Mouse (Mus musculus) lung, embryonic 16.5 days (tissue): ENCODE data around the gene Olfm2. TPM values are rescaled to one million over a fixed set of nuclear protein-coding genes. Genes with fewer than 3 reads are reported as not detected.
"Not testable (repeated sequence)": the region's sequence is repeated elsewhere in the genome, so short reads cannot be mapped to it uniquely, and the experiment has no call there.

Experiments
- ATAC-seq: fragments of 200-750 bp; cut with Nextera tagmentation; 2 replicates; pipeline ENCODE4 v1.8.0; 2017; ENCODE audit warnings: low read depth, mild to moderate bottlenecking, moderate library complexity
- H3K27ac ChIP-seq: fragments of 300-500 bp; sonication (generic); 2 replicates; pipeline ENCODE4 v1.5.1; 2014; ENCODE audit warnings: mild to moderate bottlenecking, control low read depth, low read length
- H3K27me3 ChIP-seq: fragments of 300-500 bp; sonication (generic); 2 replicates; pipeline ENCODE4 v1.6.1; 2014; ENCODE audit warnings: low read depth, low read length, mixed read lengths; ENCODE audit not compliant: control insufficient read depth, insufficient read depth
- H3K36me3 ChIP-seq: fragments of 300-500 bp; sonication (generic); 2 replicates; pipeline ENCODE4 v1.6.1; 2014; ENCODE audit warnings: low read length; ENCODE audit not compliant: control insufficient read depth, insufficient read depth
- H3K4me1 ChIP-seq: fragments of 300-500 bp; sonication (generic); replicated peaks from 2 replicates; pipeline ENCODE4 v1.6.1; 2014; ENCODE audit warnings: low read length, mixed read lengths; ENCODE audit not compliant: control insufficient read depth, insufficient read depth
- H3K4me2 ChIP-seq: fragments of 300-500 bp; sonication (generic); 2 replicates; pipeline ENCODE4 v1.6.1; 2014; ENCODE audit warnings: low read depth, low read length, control low read depth
- H3K4me3 ChIP-seq: fragments of 300-500 bp; sonication (generic); 2 replicates; pipeline ENCODE4 v1.5.1; 2014; ENCODE audit warnings: mild to moderate bottlenecking, low read length, control low read depth
- H3K9ac ChIP-seq: fragments of 300-500 bp; sonication (generic); 2 replicates; pipeline ENCODE4 v1.6.1; 2014; ENCODE audit warnings: low read length, control low read depth
- H3K9me3 ChIP-seq: fragments of 300-500 bp; sonication (generic); 2 replicates; pipeline ENCODE4 v1.6.1; 2016; ENCODE audit warnings: low read length; ENCODE audit not compliant: control insufficient read depth
- WGBS: fragments of 180-500 bp; shearing (Covaris S2); extraction: QIAGEN DNeasy Blood & Tissue Kit; methylation state at CpG from one replicate; pipeline ENCODE4 v1.1.7; 2014; 5-methylcytosine and 5-hydroxymethylcytosine counted together
- polyA plus RNA-seq: library from polyadenylated mRNA; unstranded; fragments of >200 nt; fragmentation: Nextera tagmentation; extraction: Ambion mirVana; gene quantifications from 2 replicates; pipeline ENCODE4 v1.2.1, GENCODE M21; 2015

Olfm2 gene
- polyA plus RNA-seq, 1 experiment from 2014 or later: 2.9 TPM

GRCm38 (mm10) chr9:20690449-20690848 lies 55.7 kb downstream of the Olfm2 start:
- peaks cover 14% of the 10 kb centered on the region for H3K27me3 ChIP-seq
- not testable (repeated sequence) for H3K36me3 ChIP-seq, H3K4me3 ChIP-seq, H3K9ac ChIP-seq, ATAC-seq, H3K4me1 ChIP-seq, H3K9me3 ChIP-seq, H3K4me2 ChIP-seq, H3K27ac ChIP-seq
- WGBS: 88% methylated on average over 2 of the region's 2 CpGs

- 2% methylated on average over 4 of the region's 4 CpGs for WGBS
- H3K27ac ChIP-seq: no peak overlapping the region
- no peak for ATAC-seq
- no peaks in the 10 kb centered on the region for H3K36me3 ChIP-seq
- no peaks in the 10 kb centered on the region for H3K9me3 ChIP-seq
- H3K4me1 ChIP-seq: no peaks in the 10 kb centered on the region
- H3K9ac ChIP-seq: no peak overlapping the region
- peaks cover 9% of the 10 kb centered on the region for H3K27me3 ChIP-seq
- no peak overlapping the region for H3K4me3 ChIP-seq
- H3K4me2 ChIP-seq: no peak overlapping the region
These were observed 56.2 kb downstream of the Olfm2 start for GRCm38 (mm10) chr9:20689913-20690312.

GRCm38 (mm10) chr9:20689403-20689802 lies 56.7 kb downstream of the Olfm2 start:
- no peak for ATAC-seq
- H3K27me3 ChIP-seq: peaks cover 5% of the 10 kb centered on the region
- H3K27ac ChIP-seq: no peak overlapping the region
- H3K9me3 ChIP-seq: no peaks in the 10 kb centered on the region
- H3K4me2 ChIP-seq: no peak overlapping the region
- H3K9ac ChIP-seq: no peak overlapping the region
- H3K4me1 ChIP-seq: no peaks in the 10 kb centered on the region
- WGBS: 20% methylated on average over 1 of the region's 1 CpGs
- no peak overlapping the region for H3K4me3 ChIP-seq
- H3K36me3 ChIP-seq: no peaks in the 10 kb centered on the region

GRCm38 (mm10) chr9:20685081-20685861 lies 60.9 kb downstream of the Olfm2 start:
- Histone ChIP-seq H3K4me2 (no peak overlapping the region), H3K9ac (no peak overlapping the region), H3K4me1 (no peaks in the 10 kb centered on the region), H3K4me3 (no peak overlapping the region), H3K27me3 (no peaks in the 10 kb centered on the region), H3K36me3 (no peaks in the 10 kb centered on the region), H3K9me3 (no peaks in the 10 kb centered on the region), H3K27ac (no peak overlapping the region)
- no peak for ATAC-seq
- 56% methylated on average over 16 of the region's 17 CpGs for WGBS

GRCm38 (mm10) chr9:20682389-20682722 lies 63.8 kb downstream of the Olfm2 start:
- H3K4me1 ChIP-seq: no peaks in the 10 kb centered on the region
- H3K9me3 ChIP-seq: no peaks in the 10 kb centered on the region
- H3K4me3 ChIP-seq: no peak overlapping the region
- no peak overlapping the region for H3K27ac ChIP-seq
- H3K27me3 ChIP-seq: no peaks in the 10 kb centered on the region
- no peaks in the 10 kb centered on the region for H3K36me3 ChIP-seq
- no peak for ATAC-seq
- H3K9ac ChIP-seq: no peak overlapping the region
- 68% methylated on average over 2 of the region's 2 CpGs for WGBS
- no peak overlapping the region for H3K4me2 ChIP-seq

GRCm38 (mm10) chr9:20681546-20682388 lies 64.4 kb downstream of the Olfm2 start:
- no peaks in the 10 kb centered on the region for H3K36me3 ChIP-seq
- H3K4me3 ChIP-seq: no peak overlapping the region
- no peak overlapping the region for H3K4me2 ChIP-seq
- no peaks in the 10 kb centered on the region for H3K9me3 ChIP-seq
- 49% methylated on average over 6 of the region's 7 CpGs for WGBS
- no peaks in the 10 kb centered on the region for H3K4me1 ChIP-seq
- H3K27me3 ChIP-seq: no peaks in the 10 kb centered on the region
- H3K9ac ChIP-seq: no peak overlapping the region
- H3K27ac ChIP-seq: no peak overlapping the region
- ATAC-seq: no peak

GRCm38 (mm10) chr9:20680378-20680958 lies 65.7 kb downstream of the Olfm2 start:
- Histone ChIP-seq H3K4me3 (no peak overlapping the region), H3K9ac (no peak overlapping the region), H3K4me2 (no peak overlapping the region), H3K27ac (no peak overlapping the region), H3K27me3 (no peaks in the 10 kb centered on the region), H3K36me3 (no peaks in the 10 kb centered on the region), H3K4me1 (no peaks in the 10 kb centered on the region), H3K9me3 (no peaks in the 10 kb centered on the region)
- ATAC-seq: no peak
- 77% methylated on average over 9 of the region's 9 CpGs for WGBS

GRCm38 (mm10) chr9:20677892-20678291 lies 68.3 kb downstream of the Olfm2 start:
- Histone ChIP-seq H3K4me2 (no peak overlapping the region), H3K27ac (no peak overlapping the region), H3K9me3 (no peaks in the 10 kb centered on the region), H3K4me1 (no peaks in the 10 kb centered on the region), H3K4me3 (no peak overlapping the region), H3K36me3 (no peaks in the 10 kb centered on the region), H3K27me3 (no peaks in the 10 kb centered on the region), H3K9ac (no peak overlapping the region)
- ATAC-seq: no peak
- WGBS: 87% methylated on average over 12 of the region's 12 CpGs

- WGBS: 62% methylated on average over 16 of the region's 16 CpGs
- Histone ChIP-seq H3K4me3 (no peak overlapping the region), H3K9ac (no peak overlapping the region), H3K27ac (no peak overlapping the region), H3K9me3 (no peaks in the 10 kb centered on the region), H3K4me1 (peaks cover 2% of the 10 kb centered on the region; the same call in 1 of the 2 replicates), H3K4me2 (no peak overlapping the region), H3K27me3 (no peaks in the 10 kb centered on the region), H3K36me3 (no peaks in the 10 kb centered on the region)
- ATAC-seq: no peak
These were observed 74.1 kb downstream of the Olfm2 start for GRCm38 (mm10) chr9:20672047-20672446.
